Mouse (Mus musculus) T-helper 1 cell (primary cell): ENCODE data around the gene Srp54a.
"Not testable (repeated sequence)": the region's sequence is repeated elsewhere in the genome, so short reads cannot be mapped to it uniquely, and the experiment has no call there.

Source experiments
- in situ Hi-C: fragments of 300-600 bp; cut with MboI, MseI; formaldehyde crosslinking; loops from one replicate; pipeline ENCODE4 v1.15.1; 2025; ENCODE audit warnings: high pct_unique_total_duplicates

Gene Srp54a

DNA sequence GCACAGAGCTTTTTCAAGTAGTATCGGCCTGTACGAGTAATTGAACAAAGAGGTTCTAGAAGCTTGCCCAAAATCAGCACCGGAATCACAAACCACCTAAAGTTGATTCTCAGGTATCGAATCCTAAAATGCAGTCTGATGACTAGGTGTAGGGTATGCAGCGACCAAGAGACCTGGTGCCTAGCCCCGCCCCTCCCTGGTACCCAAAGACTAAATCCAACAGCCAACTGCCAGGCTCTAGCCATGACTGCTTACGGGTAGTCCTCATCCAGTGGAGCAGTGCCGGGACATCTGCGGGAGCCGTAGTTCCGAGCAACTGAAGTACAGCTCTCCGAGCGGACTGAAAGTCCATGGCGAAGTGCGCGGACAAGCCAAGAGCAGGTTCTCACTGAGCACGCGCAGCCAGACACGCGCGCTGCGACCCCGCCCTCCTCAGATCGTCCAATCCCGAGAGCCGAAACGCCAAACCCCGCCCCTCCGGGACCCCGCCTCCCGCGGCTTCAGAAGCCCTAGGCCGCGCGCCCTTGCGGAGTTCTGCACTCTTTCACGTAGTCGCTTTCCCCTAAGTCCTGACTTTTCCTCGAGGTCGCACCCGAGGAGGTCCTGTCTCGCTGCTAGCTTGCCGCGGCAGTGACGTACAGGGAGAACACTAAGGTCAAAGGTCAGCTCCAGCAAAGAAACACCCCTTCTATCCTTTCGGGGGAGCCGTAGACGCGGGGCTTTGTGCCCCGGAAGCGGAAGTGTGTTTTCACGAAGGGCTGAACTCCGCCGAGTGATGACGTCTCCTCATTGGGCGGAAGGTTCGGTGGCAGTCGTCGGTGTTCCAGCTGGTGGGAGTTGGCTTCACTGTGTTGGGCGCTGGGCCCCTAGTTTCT, at the start of gene Srp54a, which contains the start of gene 2700097O09Rik:
Gene Srp54a (plus strand): TSS at position 537 of the 875 bp plus-strand sequence.
Gene 2700097O09Rik (minus strand): TSS at position 385 of the 875 bp plus-strand sequence.
- in situ Hi-C loops = not testable (repeated sequence)

DNA sequence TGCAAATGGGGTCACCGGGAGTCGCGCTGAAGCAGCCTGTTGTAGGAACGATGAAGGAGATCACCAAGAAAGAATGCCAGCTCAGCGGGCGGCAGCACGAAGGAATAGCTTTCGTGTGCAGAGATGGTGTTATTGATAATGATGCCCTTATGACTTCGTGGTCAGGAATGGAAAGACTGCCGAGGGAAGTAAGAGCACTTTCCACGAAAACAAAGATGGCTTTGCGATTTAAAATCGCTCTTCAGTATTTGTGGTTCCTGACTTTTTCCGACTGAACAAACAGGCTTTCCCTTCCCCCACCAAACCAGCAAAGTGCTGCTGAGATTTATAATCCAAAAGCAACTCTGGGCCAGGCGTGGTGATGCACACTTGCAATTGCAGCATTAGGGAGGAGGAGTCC, 39.1 kb upstream of the Srp54a start:
- in situ Hi-C loops = no loop called here

DNA sequence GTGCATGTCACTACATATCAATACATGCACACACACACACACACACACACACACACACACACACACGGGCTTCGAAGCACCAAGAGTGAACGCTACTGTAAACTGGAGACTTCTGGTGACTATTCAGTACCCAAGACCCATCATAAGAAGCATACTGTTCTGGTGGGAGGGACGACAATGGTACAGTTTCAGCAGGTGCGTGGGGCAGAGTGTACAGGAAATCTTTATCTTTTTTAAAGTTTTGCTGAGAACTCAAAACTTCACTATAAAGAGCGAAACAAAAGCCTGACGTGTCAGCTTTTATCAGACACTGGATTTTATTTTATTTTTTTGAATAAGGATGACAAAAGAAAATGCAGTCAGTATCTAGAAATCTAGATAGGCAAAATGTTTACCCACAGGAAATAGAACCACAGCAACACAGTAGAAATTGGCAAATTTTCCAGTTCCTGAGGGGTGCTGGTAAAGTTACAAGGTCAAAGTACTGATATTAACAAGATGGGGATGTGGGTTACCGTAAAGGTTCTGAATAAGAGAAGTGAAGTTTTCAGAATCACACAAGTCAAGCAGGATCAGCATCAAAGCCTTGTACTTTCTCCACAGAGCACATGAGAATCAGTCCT, 30.2 kb upstream of the Srp54a start:
- in situ Hi-C loops = no loop called here

DNA sequence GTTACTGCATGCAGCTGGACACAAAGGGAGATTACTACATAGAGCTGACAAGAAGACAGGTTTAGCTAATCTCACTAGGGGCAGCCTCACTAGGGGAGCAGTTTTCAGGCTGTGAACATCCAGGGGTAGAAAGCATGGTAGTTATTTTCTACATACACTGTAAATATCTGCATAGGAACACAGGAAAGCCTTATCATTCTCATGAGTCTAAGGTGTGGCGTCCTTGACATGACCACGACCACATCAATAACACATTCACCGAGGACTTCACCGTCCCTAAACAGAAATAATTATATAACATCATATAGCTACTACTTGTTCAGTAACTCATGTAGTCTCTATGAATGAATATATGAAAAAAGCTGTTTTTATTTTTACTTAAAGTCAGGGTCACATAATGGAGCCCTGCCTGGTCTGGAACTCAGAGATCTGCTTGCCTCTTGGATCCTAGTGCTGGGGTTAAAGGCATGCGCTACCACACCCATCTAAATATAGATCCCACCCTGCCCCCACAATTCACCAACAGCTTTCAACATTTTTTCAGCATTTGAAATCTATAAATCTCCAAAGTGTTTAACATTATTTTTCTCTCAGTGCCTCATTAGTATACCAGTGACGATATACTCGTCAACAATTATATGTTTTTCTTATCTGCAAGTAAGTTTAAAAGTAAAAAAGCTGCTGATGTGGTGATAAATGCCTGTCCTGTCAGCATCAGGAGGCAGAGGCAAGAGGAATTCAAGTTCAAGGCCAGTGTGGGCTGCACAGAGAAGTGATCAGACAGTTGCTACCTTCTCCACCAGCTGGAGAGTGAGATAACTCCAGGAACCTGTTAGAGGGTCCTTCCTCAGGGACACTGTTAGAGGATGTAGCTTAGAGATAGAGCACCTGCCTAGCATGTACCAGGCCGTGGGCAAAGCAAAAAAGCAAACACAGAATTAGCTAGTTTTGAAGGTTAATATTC, 28.6 kb upstream of the Srp54a start:
- in situ Hi-C loops = no loop called here

DNA sequence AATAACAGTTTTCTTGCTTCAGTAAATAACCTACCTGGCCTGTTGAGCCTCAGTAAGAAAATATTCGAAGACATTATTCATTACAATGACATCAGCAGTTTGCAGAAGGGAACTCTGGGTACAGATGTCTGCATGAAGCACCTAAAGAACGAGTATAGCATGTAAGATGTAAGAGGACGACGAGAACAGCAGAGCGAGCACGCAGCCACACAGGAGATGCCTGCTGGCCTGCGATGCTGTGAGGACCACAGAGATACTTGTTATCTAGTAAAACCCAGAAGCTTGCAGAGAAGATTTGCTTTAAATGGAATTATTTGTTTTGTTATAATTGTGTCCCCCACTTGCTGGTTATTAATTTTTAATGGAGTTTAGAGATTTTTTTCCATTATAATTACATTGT, 26.8 kb upstream of the Srp54a start:
- in situ Hi-C loops = no loop called here

DNA sequence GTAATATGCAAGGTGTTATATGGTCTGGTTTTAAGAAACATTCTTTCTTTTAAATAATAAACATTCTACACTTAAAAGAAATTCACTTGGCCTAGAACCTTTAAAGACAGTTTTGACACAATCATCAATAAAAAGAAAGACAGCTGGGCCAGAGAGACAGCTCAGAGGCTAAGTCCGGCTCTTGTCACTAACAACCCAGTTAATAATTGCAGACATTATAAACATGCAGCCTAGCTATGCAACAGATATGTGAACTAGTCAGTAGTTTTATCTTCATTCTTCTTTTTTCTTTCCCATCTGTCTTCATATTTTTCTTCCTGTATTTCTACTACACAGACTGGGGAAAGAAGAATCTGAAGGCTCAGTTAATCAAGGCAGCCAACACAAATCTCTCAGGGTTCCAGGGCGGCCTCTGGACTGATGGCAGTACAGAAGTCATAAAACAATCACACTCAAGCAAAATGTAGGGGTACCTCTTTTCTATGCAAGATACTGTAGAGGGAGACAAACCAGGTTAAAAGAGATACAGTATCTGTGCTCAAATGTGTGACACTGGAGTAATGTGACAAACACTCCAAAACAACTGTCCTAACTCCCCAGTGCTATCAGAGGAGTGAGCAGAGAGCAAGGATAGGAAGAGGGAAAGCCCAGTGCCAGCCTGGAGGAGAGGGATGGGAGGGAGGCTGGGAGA, 25.4 kb upstream of the Srp54a start:
- in situ Hi-C loops = no loop called here

DNA sequence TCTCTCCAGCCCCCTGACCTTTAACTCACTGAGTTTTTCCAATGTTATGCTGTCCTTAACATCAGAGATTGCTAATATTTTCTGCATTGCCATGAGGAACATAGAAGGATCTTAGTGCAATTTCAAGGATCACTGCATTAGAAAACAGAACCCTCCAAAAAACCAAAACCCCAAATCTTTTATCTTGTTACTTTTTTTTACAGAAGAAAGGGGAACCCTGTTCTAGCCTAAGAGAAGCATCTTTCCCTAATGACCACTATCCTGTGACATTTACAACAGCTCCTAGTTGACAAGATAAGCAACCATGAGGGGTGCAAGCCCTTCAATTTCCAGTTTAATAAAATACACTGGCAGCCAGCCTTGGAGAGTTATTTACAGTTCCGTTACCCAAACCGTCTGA, 23.4 kb upstream of the Srp54a start:
- in situ Hi-C loops = no loop called here

DNA sequence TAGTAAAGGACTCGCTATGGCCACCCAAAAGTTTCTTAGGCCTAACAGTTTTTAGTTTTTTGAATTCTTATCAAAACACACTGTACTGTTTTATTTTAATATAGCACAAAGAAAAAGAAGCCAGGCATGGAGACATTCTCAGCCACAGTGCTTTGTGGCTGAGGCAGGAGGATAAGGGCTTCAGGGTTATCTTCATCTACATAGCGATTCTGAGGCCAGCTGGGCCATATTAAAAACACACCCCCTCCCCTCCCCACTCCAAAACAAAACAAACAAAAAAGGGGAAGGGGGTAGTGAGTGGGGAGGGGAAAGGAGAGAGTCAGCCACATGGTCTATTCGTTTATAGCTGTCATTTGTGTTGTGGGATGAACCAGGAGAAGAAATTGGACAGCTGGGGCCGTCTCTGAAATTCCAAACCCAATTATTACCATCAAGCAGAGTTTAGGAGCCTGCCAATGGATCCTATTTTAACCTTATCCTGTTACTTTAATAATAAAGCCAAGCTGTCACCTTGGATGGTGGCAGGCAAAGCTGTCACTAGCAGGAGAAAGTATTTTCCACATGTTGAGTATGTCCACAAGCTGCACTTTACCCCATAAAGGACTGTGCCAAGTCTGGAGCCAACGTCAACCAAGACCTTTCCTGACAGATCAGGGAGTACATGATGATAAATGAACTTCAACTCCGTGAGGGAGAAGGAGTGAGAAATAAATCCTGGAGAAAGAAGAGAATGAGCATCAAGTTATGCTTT, 21.0 kb upstream of the Srp54a start:
- in situ Hi-C loops = no loop called here

DNA sequence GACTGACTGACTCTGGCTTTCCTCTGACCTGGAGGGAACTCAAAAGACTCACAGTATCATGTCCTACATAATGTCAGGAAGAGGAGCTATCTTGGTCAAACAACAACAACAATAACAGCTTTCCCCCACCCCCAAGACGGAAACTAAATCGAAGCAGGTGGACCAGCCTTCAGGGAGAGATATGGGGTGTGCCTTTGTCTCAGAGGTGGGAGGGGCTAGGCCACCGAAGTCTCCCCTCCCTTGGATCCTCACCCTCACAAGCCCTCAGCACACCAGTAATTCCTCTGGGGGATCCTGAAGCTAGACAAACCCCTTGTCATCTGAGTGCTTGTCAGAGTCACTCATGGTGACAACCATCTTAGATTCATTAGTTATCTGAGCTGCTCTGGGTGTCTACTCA, 20.2 kb upstream of the Srp54a start:
- in situ Hi-C loops = loop anchor here (5.0 kb wide), 1 partner anchor 63 kb away; no protein-coding TSS in a partner anchor

DNA sequence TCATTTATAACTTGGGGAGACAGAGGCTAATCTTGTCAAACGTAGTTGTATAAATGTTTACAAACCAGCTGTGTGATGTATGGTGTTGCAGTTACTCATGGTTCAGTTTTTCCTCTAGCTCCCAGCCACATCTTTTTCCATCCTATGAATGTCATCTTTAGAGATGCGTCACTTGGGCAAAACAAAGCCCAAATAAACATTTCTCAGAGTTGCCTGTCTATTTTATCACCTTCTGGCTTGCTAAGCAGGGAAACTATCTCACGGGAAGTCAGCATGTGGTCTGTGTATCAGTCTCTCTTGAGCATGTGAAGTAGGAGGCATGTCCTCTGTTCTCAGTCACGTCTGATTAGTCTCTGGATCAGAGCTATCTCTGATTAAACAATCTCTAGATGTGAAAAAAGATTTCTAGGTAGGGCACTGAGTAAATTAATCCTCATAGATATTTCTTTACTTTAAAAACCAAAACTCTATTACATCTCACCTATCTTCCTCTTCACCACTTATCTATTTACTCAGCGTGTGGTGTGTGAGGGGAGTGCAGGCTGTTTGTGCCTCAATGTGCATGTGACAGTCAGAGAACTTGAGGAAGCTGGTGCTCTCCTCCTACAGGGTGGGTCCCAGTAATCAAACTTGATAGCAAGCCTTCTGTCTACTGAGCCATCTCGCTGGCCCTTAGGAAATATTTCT, 19.7 kb upstream of the Srp54a start:
- in situ Hi-C loops = loop anchor here (5.0 kb wide), 1 partner anchor 63 kb away; no protein-coding TSS in a partner anchor

DNA sequence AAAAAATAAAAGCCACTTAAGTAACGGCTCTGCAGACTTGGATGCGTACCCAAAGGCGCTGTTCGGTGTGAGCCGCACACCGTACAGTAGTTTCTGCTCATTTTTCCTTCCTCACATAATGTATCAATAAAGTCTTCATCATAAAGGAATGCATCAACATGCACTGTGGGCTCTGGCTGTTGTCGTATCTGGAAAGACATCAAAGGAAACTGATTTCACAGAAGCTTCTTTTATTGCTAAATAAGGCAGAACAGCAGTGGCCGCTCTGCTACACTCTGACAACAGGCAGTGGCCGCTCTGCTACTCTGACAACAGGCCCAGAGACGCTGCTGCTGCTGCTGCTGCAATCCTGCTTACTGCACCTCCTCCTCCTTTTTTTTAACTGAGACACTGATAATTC, 19.1 kb upstream of the Srp54a start:
- in situ Hi-C loops = loop anchor here (5.0 kb wide), 1 partner anchor 64 kb away; no protein-coding TSS in a partner anchor

DNA sequence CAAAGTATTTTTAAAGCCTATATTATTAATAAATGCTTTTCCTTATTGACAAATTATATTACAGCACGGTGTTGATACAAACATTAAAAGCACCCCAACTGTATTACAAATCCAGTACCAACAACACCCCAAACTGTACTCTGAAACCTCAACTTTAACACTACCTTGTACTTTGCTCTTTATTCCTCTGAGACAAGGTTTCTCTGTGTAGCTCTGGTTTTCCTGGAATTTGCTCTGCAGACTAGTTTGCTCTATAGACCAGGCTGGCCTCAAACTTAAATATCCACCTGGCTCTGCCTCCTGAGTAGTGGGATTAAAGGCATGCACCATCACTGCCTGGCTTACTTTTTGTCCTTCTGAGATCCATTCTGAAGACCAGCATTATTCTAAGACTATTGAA, 17.9 kb upstream of the Srp54a start:
- in situ Hi-C loops = loop anchor here (5.0 kb wide), 1 partner anchor 65 kb away; no protein-coding TSS in a partner anchor

DNA sequence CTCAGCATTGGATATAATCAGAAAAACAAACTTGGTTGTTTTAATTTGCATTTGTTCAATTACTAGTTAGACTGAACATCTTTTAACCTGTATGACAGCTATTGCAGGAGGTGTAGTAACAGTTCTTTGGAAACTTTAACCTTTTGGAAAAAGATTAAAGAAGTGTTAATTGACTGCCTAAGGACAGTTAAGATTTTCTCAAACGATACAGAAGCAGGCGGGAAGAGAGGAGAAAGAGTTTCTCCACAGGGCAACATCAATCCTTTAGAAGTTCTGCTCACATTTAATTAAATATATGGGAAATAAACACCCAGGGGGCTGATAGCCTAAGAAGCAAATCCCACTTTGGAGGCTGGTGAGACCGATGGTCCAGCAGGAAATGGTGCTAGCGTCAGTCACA, 7.6 kb upstream of the Srp54a start:
- in situ Hi-C loops = no loop called here

DNA sequence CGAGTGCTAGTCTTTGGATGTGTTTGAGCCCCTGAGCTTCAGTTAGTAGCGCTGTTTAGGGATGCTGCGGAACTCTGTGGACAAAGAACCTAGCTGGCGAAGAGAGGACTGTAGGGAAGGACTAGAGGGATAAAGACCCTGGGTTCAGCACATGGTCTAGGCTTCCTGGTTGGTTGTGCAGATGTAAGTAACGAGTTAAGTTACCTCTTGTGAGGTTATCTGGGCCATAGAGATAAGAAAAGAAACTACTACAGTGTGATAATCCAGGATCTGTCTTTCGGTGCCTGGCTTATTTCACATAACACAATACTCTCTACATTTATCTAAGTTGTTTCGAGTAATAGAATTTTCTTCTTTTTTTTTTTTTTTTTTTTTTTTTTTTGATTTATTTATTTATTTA, 6.4 kb upstream of the Srp54a start:
- in situ Hi-C loops = no loop called here

DNA sequence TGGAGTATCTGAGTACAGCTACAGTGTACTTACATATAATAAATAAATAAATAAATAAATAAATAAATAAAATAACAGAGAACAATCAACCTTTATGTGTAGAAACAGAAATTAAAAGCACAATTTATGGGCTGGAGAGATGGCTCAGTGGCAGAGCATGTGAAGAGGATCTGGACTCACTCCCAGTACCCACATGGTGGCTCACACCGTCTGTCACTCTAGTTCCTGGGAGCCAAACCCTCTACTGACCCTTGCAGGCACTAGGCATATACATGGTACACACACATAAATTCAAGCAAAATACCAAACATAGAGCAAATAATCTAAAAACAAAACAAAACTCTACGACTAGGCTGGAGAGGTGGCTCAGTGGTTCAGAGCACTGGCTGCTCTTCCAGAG, 4.8 kb upstream of the Srp54a start:
- in situ Hi-C loops = no loop called here

DNA sequence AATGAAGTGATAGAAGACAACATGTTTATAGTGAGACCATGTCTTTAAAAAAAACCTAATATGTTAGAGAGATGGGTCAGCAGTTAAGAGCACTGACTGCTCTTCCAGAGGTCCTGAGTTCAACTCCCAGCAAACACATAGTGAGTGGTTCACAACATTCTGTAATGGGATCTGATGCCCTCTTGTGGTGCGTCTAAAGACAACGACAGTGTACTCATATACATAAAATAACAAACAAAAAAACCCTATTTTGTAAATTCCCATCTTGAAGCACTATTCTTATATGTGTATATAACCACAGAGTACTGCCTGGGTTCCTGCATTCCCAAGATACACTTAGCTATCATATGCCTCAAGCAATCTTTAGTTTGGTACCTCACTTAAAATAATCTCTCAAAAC, 1.4 kb upstream of the Srp54a start:
- in situ Hi-C loops = not testable (repeated sequence)

DNA sequence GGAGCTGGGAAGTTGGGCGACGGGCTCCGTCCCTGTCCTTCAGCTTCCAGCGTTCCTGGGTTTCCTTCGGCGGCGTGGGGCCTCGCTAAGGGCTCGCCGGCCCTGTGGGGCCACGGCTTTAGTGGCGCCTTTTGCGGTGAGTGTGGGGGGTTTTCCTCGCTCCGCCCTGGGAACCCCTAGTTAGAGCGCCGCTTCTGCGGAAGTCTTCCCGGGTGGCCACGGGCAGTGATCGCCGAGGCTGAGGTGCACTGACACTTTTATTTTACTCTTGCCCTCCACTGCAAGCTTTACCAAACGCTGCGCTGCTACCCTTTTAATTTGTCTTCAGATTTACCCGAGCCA, 510 bp downstream of the Srp54a start:
- in situ Hi-C loops = not testable (repeated sequence)

DNA sequence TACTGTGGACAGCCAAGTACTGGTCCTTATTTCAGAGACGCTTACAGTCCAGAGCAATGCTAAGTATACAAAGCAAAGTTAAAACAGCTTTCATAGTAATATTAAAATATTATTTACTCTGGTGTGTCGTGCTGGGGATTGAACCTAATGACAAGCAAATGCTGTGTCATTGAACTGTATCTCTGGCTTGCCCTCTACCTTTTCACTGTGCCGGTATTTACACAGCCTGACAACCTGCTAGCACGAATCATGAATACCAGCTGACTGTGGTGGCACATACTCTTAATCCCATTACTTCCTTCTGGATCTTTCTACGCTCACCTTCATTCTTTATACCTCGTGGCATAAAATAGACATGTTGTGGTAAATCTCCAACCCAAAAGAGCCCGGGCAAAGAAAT, 12.1 kb downstream of the Srp54a start:
- in situ Hi-C loops = not testable (repeated sequence)

DNA sequence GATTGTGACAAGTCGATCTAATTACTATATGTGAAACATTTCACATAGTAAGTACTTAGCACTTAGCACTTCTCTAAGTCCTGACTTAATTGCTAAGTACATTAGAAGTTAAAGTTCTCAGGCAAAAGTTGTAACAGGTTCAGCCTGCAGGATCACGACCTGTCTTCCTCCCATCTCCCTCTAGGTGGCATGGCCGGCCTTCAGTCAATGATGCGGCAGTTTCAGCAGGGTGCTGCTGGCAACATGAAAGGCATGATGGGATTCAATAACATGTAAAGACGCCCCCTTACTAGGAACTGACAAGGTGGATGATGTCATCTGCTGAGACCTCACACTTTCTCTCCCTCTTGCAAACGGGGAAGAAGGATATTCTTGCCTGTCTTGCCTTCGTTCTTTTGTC, 32.6 kb downstream of the Srp54a start:
- in situ Hi-C loops = loop anchor here (25.0 kb wide), 1 partner anchor 350 kb away; no protein-coding TSS in a partner anchor

DNA sequence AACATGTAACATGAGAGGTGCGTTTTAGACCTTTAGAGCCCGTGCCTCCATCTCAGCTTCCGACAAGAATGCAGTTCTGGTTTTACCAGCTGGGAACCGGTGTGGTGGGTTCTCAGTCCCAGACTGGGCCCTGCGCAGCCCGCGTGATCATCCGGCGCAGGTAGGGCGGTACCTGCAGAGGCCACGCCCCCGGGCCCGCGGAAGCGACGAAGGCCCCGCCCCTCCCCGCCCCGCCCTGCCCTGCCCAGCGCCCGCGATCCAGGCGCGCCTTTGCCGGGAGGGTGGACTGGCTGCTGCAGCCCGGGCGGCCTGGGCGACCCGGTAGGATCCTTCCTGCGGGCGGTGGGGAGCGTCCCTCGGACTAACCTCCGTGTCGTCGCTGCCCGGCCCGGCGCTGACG, 44.2 kb downstream of the Srp54a start, which contains the start of gene Fam177a:
Gene Fam177a (plus strand): TSS at position 228 of the 400 bp plus-strand sequence.
- in situ Hi-C loops = loop anchor here (25.0 kb wide), 1 partner anchor 362 kb away; no protein-coding TSS in a partner anchor
